Mouse (Mus musculus) left cerebral cortex, postnatal 14 days (tissue): ENCODE results near the gene Cpne1. TPM values are rescaled to one million over a fixed set of nuclear protein-coding genes. Genes with fewer than 3 reads are reported as not detected.

Experiments used
- total RNA-seq, 2 experiments: library from RNA; stranded (reverse); gene quantifications; 2 replicates each; pipeline ENCODE4 v1.2.3; 2021

Gene Cpne1
- total RNA-seq, 2 experiments from 2014 or later: 24.0 to 26.0 TPM

Other genes starting within 250 kb of the Cpne1 start
- gene Uqcc1, start 181.7 kb downstream of the Cpne1 start, total RNA-seq: 10 to 100 TPM; 45.8 to 50.2 TPM
- not detected for gene Gm15557, start 171.2 kb downstream of the Cpne1 start, total RNA-seq
- gene Gdf5, start 166.6 kb downstream of the Cpne1 start, total RNA-seq: under 1 TPM; 0.29 to 0.55 TPM
- gene Cep250, start 155.5 kb downstream of the Cpne1 start, total RNA-seq: 10 to 100 TPM; 15.1 to 16.3 TPM
- gene 6430550D23Rik, start 104.0 kb downstream of the Cpne1 start, total RNA-seq: 1 to 10 TPM in 1 of 2 experiments, under 1 TPM in 1; 0.88 to 1.3 TPM
- 100 to 1,000 TPM; 180 to 200 TPM for gene Ergic3, start 103.9 kb downstream of the Cpne1 start, total RNA-seq
- not detected for gene Fer1l4, start 59.0 kb downstream of the Cpne1 start, total RNA-seq
- 1 to 10 TPM; 4.7 to 6.9 TPM for gene Spag4, start 46.8 kb downstream of the Cpne1 start, total RNA-seq
- gene Rbm12, start within 50 bp of the Cpne1 start, total RNA-seq: 10 to 100 TPM; 25.5 to 30.2 TPM
- 10 to 100 TPM; 19.6 to 26.7 TPM for gene Gm28036, start 15.1 kb upstream of the Cpne1 start, total RNA-seq
- gene Romo1, start 32.1 kb upstream of the Cpne1 start, total RNA-seq: 100 to 1,000 TPM; 183 to 205 TPM
- 10 to 100 TPM; 35.3 to 37.1 TPM for gene Nfs1, start 32.2 kb upstream of the Cpne1 start, total RNA-seq
- 100 to 1,000 TPM; 259 to 277 TPM for gene Rbm39, start 68.3 kb upstream of the Cpne1 start, total RNA-seq
- 10 to 100 TPM; 50.7 to 65.0 TPM for gene Phf20, start 84.5 kb upstream of the Cpne1 start, total RNA-seq
- 1 to 10 TPM; 3.3 to 5.5 TPM for gene Cnbd2, start 200.3 kb upstream of the Cpne1 start, total RNA-seq
- 100 to 1,000 TPM in 1 of 2 experiments, 10 to 100 TPM in 1; 87.8 to 113 TPM for gene Scand1, start 200.7 kb upstream of the Cpne1 start, total RNA-seq